Comparison of ENCODE assay signal across 8 mouse cellular contexts in genomic region chr6:4544554-4544953, GRCm38 (mm10). TPM values are rescaled to one million over a fixed set of nuclear protein-coding genes. Genes with fewer than 3 reads are reported as not detected.
A peak's percentile ranks its signal among the peaks of the same experiment; 100 is the strongest.
DNase-seq lines count a peak whose midpoint lies in the region; ATAC-seq and TF ChIP-seq lines count a peak whose summit lies in the region.

No protein-coding gene starts in this region.

- H3K9ac ChIP-seq in MEL (ENCODE audit: control insufficient read depth, low read depth, low read length, poor library complexity, severe bottlenecking), result no peak overlapping the region

- peak; percentile 63 for TF ChIP-seq RAD21 in MEL (IDR thresholded peaks at IDR 0.05; ENCODE audit: low read depth, low read length)

- no peaks in the 10 kb centered on the region for H3K79me2 ChIP-seq in MEL (ENCODE audit: control insufficient read depth, insufficient read depth, low read length, poor library complexity)

- peaks cover 3 to 20% of the 10 kb centered on the region in 2 experiments for H3K27me3 ChIP-seq in MEL (ENCODE audit: control insufficient read depth in 1 of 2, insufficient read depth in 2 of 2, low read length in 2 of 2)

- no peak overlapping the region for H3K27ac ChIP-seq in MEL (ENCODE audit: control insufficient read depth, low read depth, low read length)

- TF ChIP-seq EP300 in MEL (IDR thresholded peaks at IDR 0.05; ENCODE audit: low read depth in 1 of 2, low read length in 2 of 2), result no peak

- H3K36me3 ChIP-seq in MEL (ENCODE audit: control insufficient read depth in 1 of 2, insufficient read depth in 2 of 2, low read length in 2 of 2), result no peaks in the 10 kb centered on the region

- no peaks in the 10 kb centered on the region for H3K9me3 ChIP-seq in MEL (replicated peaks; ENCODE audit: insufficient read depth, low read length)

- no peaks in the 10 kb centered on the region for H3K4me1 ChIP-seq in MEL (ENCODE audit: control insufficient read depth in 1 of 2, insufficient read depth in 2 of 2, low read length in 2 of 2)

- ATAC-seq in hematopoietic stem cell, adult 5-6 weeks (replicated peaks in 1 of 2; ENCODE audit: insufficient read depth in 1 of 2, low FRiP score in 2 of 2, low TSS enrichment in 1 of 2, low read depth in 1 of 2, poor library complexity in 2 of 2, severe bottlenecking in 2 of 2), result peak; percentile 73 to 76

- no peak overlapping the region for H3K4me3 ChIP-seq in MEL (ENCODE audit: control insufficient read depth in 1 of 2, insufficient read depth in 1 of 2, low read depth in 2 of 2, low read length in 2 of 2)

- peak; percentile 71 to 85 (median 79) for TF ChIP-seq CTCF in MEL (IDR thresholded peaks at IDR 0.05 in 2 of 3, conservative IDR thresholded peaks at IDR 0.05 in 1 of 3; ENCODE audit: control insufficient read depth in 1 of 3, insufficient read depth in 1 of 3, low read depth in 2 of 3, low read length in 3 of 3, poor library complexity in 1 of 3, severe bottlenecking in 1 of 3)

- no peak for TF ChIP-seq POLR2A in MEL (IDR thresholded peaks at IDR 0.05; ENCODE audit: control insufficient read depth in 1 of 2, insufficient read depth in 1 of 2, low read depth in 1 of 2, low read length in 2 of 2, poor library complexity in 1 of 2)

- DNase-seq in layer of hippocampus, adult 11-12 months (ENCODE audit: low spot score), result peak; percentile 32
- DNase-seq in layer of hippocampus, postnatal 14 days (ENCODE audit: low spot score in 2 of 2), result no peak
- DNase-seq in MEL (ENCODE audit: low read depth, low spot score), result peak; percentile 74
- peak; percentile 25 for DNase-seq in c-Kit-positive CD71-negative TER-119-negative erythroid progenitor cells, embryonic 14.5 days (ENCODE audit: low read depth)
- peak; percentile 73 for DNase-seq in lung, postnatal 10 days
- DNase-seq in frontal cortex, postnatal 25 days (ENCODE audit: low spot score in 2 of 2), result no peak
- DNase-seq in frontal cortex, postnatal 36 days (ENCODE audit: low spot score in 2 of 2), result no peak

TF ChIP-seq in MEL, 35 proteins besides CTCF, POLR2A, EP300 and RAD21:
- TF ChIP-seq SMC3 (IDR thresholded peaks at IDR 0.05; ENCODE audit: low read depth, low read length), result peak; percentile 76
- no peak for TF ChIP-seq KAT2A (conservative IDR thresholded peaks at IDR 0.05; ENCODE audit: low read depth, low read length)
- peak; percentile 45; the same call in 1 of the 2 replicates for TF ChIP-seq ZC3H11A (IDR thresholded peaks at IDR 0.05; ENCODE audit: low read depth, low read length)
- no peak for TF ChIP-seq CHD2 (IDR thresholded peaks at IDR 0.05; ENCODE audit: low read length)

RNA-seq across cellular contexts. Expression of gene Col1a2, which starts 39.9 kb away (rescaled TPM):
- total RNA-seq in layer of hippocampus, postnatal 14 days (2021), result 10 to 100 TPM; 35.9 to 51.1 TPM
- total RNA-seq in MEL (2012; rRNA removed), result not detected in 2 replicates
- polyA plus RNA-seq in MEL (2012; ENCODE audit: insufficient read depth in 1 of 2, insufficient read length in 2 of 2, low read depth in 1 of 2, low replicate concordance in 2 of 2, missing spikeins in 1 of 2), result not detected
- total RNA-seq in hematopoietic stem cell, adult 5-6 weeks (2017), result 0.35 and 0.50 TPM in 2 replicates

RNA-seq across cellular contexts. Expression of gene Casd1, which starts 56.1 kb away (rescaled TPM):
- 10 to 100 TPM; 44.8 to 47.4 TPM for total RNA-seq in layer of hippocampus, postnatal 14 days (2021)
- total RNA-seq in MEL (2012; rRNA removed), result 11.0 and 12.3 TPM in 2 replicates
- 10 to 100 TPM in 1 of 2 experiments, not detected in 1; 12.6 TPM for polyA plus RNA-seq in MEL (2012; ENCODE audit: insufficient read depth in 1 of 2, insufficient read length in 2 of 2, low read depth in 1 of 2, low replicate concordance in 2 of 2, missing spikeins in 1 of 2)
- 68.8 and 146 TPM in 2 replicates for total RNA-seq in hematopoietic stem cell, adult 5-6 weeks (2017)

Comparison
In these comparisons a context has a peak if more than half of its experiments do, and no peak if none do; other contexts are left out.
1. DNase-seq: peak in layer of hippocampus, adult 11-12 months (single experiment), MEL (single experiment), c-Kit-positive CD71-negative TER-119-negative erythroid progenitor cells, embryonic 14.5 days (single experiment) and lung, postnatal 10 days (single experiment); none in layer of hippocampus, postnatal 14 days (0 of 2), frontal cortex, postnatal 25 days (0 of 2) and frontal cortex, postnatal 36 days (0 of 2).
2. RNA of gene Col1a2, which starts 39.9 kb away (total RNA-seq): 35.9 to 51.1 TPM in layer of hippocampus, postnatal 14 days; 0.35 to 0.50 TPM in hematopoietic stem cell, adult 5-6 weeks and not detected in MEL; every median in the first group is over 10 times any median in the second.